Mouse (Mus musculus) kidney, adult 2 months (tissue): ENCODE measurements around the gene Adcy10. TPM values are rescaled to one million over a fixed set of nuclear protein-coding genes. Genes with fewer than 3 reads are reported as not detected.
A peak's percentile ranks its signal among the peaks of the same experiment; 100 is the strongest.

Source experiments
- DNase-seq: peaks from one replicate; pipeline ENCODE4 v3.0.0; 2021
- H3K27ac ChIP-seq: fragments of 200-500 bp; 2 replicates; pipeline ENCODE4 v1.5.1; 2012; ENCODE audit warnings: low read depth, low read length, control low read depth, inconsistent platforms; ENCODE audit not compliant: insufficient read depth
- H3K27me3 ChIP-seq: fragments of 200-500 bp; replicated peaks from 2 replicates; pipeline ENCODE4 v1.6.1; 2012; ENCODE audit warnings: mild to moderate bottlenecking, moderate library complexity, low read length, inconsistent platforms; ENCODE audit not compliant: control insufficient read depth, insufficient read depth
- H3K36me3 ChIP-seq: fragments of 200-500 bp; 2 replicates; pipeline ENCODE4 v1.6.1; 2012; ENCODE audit warnings: mild to moderate bottlenecking, moderate library complexity, low read length, inconsistent platforms; ENCODE audit not compliant: control insufficient read depth, insufficient read depth
- H3K4me1 ChIP-seq: fragments of 200-500 bp; 2 replicates; pipeline ENCODE4 v1.6.1; 2011; ENCODE audit warnings: low read length; ENCODE audit not compliant: control insufficient read depth, insufficient read depth
- H3K4me3 ChIP-seq: fragments of 200-500 bp; 2 replicates; pipeline ENCODE4 v1.5.1; 2011; ENCODE audit warnings: mild to moderate bottlenecking, low read depth, low read length, control low read depth; ENCODE audit not compliant: insufficient read depth
- CTCF ChIP-seq: fragments of 200-500 bp; conservative IDR thresholded peaks from 2 replicates; pipeline ENCODE4 v1.5.1; 2011; ENCODE audit warnings: low read depth, mild to moderate bottlenecking, control low read depth, low read length, moderate library complexity, mixed read lengths; ENCODE audit not compliant: insufficient read depth, insufficient read length
- POLR2A ChIP-seq: fragments of 200-500 bp; IDR thresholded peaks from one replicate; pipeline ENCODE4 v1.6.1; 2011; ENCODE audit warnings: low read depth, low read length, control low read depth
- WGBS: fragments of 180-500 bp; shearing (Covaris S2); methylation state at CpG from one replicate; pipeline ENCODE4 v1.1.7; 2018; 5-methylcytosine and 5-hydroxymethylcytosine counted together
- polyA plus RNA-seq: library from polyadenylated mRNA; depleted of rRNA; stranded (reverse); fragments of >200 nt; gene quantifications from 2 replicates; pipeline ENCODE4 v1.2.3, GENCODE M21; 2012

Adcy10 gene
- polyA plus RNA-seq, 1 experiment, result 0.39 TPM

GRCm38 (mm10) chr1:165576459-165577112 lies 91.6 kb downstream of the Adcy10 start:
- H3K4me3 ChIP-seq, result no peak overlapping the region

GRCm38 (mm10) chr1:165579332-165579731 lies 94.3 kb downstream of the Adcy10 start:
- H3K27me3 ChIP-seq, result no peaks in the 10 kb centered on the region
- no peaks in the 10 kb centered on the region for H3K36me3 ChIP-seq
- H3K27ac ChIP-seq, result no peak overlapping the region
- H3K4me1 ChIP-seq, result no peaks in the 10 kb centered on the region
- no peak overlapping the region for H3K4me3 ChIP-seq
- no peak for TF ChIP-seq POLR2A
- peak; percentile 32; the same call in 1 of the 2 replicates for TF ChIP-seq CTCF
- 61% methylated on average over 5 of the region's 5 CpGs for WGBS
- no peak for DNase-seq

More at GRCm38 (mm10) chr1:165576459-165577112, 91.6 kb downstream of the Adcy10 start:
- Histone ChIP-seq H3K27ac (no peak overlapping the region), H3K27me3 (no peaks in the 10 kb centered on the region), H3K36me3 (no peaks in the 10 kb centered on the region), H3K4me1 (no peaks in the 10 kb centered on the region)
- DNase-seq, result no peak
- WGBS, result 81% methylated on average over 9 of the region's 9 CpGs
- TF ChIP-seq CTCF (no peak), POLR2A (no peak)

- Histone ChIP-seq H3K4me3 (no peak overlapping the region), H3K4me1 (no peaks in the 10 kb centered on the region), H3K27ac (no peak overlapping the region)
Measured at GRCm38 (mm10) chr1:165581255-165581654, 96.3 kb downstream of the Adcy10 start.

DNA sequence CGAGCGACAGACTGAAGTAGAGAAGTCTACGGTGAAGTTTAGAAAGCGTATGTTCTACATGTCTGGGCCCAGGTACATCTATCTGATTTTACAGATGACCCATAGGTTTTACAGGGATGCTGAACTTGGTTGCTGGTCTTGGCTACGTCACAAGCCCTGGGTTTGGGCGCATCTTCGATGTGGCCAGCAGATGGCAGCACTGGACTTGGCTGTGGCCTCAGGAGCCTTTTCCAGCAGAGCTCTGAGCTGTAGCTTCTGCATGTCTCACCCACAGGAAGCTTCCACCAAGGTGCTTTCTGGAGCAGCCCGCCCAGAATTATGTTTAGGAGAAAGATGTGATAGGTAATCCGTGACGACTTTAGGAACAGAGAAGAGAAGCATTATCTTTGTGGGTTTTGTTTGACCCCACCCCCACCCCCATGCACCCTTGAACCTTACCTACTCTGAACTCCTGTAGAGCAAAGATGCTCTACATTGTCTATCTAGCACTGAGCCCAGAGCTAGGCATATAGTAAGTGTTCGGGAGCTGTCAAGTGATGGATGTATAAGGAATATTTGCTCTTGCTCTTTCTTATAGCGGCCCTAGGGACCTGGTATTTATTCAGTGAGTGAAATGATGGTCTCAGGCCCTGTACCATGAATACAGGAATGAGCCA lies 98.7 kb downstream of the Adcy10 start:
- no peak overlapping the region for H3K27ac ChIP-seq
- DNase-seq, result peak; percentile 93
- no peaks in the 10 kb centered on the region for H3K27me3 ChIP-seq
- no peaks in the 10 kb centered on the region for H3K36me3 ChIP-seq
- no peak overlapping the region for H3K4me3 ChIP-seq
- 0 out of 2 replicates have a peak, but pooled peaks cover 2% of the 10 kb centered on the region for H3K4me1 ChIP-seq
- WGBS, result 33% methylated on average over 12 of the region's 12 CpGs
- TF ChIP-seq CTCF (peak; percentile 99), POLR2A (no peak)

More at GRCm38 (mm10) chr1:165581255-165581654, 96.3 kb downstream of the Adcy10 start:
- no peak for TF ChIP-seq CTCF
- TF ChIP-seq POLR2A, result no peak
- no peak for DNase-seq
- 96% methylated on average over 3 of the region's 3 CpGs for WGBS
- H3K36me3 ChIP-seq, result no peaks in the 10 kb centered on the region
- H3K27me3 ChIP-seq, result no peaks in the 10 kb centered on the region

DNA sequence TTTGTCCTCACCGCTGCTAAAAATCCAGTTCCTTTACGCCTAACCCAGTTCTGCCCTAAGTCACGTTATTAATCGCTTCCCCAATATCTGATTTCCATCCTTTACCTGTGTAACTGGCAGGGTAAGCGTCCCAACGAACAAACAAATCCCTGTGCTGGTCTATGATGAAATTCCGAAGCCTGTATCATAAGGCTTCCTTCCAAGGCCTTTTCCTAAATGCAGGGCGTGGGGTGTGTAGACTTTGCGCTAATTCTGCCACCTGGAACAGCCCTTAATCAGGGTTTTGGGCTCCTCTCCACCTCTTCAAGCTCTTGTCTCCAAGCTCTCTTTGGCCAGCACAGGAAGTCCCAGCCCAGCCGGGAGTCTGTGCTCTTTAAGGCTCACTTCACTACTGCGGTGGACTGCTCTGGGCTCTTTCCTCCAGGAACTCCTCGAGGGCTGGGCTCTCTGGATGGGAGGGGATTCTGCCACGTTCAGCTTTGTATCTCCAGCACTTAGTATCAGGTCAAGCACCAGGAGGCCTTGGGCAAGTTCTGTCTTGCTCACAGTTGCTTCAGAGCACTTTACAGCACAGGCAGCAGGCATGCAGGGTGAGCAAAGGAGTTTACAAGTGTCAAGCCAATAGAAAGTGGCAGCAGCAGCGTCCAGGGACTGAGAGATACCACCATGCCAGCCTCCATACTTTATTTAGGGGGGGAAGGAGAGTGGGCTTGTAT lies 100.6 kb downstream of the Adcy10 start:
- H3K4me3 ChIP-seq, result no peak overlapping the region
- 0 out of 2 replicates have a peak, but pooled peaks cover 2% of the 10 kb centered on the region for H3K4me1 ChIP-seq
- DNase-seq, result peak; percentile 34
- TF ChIP-seq POLR2A, result no peak
- TF ChIP-seq CTCF, result no peak
- peak overlapping the region; percentile 12; the same call in 1 of the 2 replicates for H3K27ac ChIP-seq
- 72% methylated on average over 14 of the region's 14 CpGs for WGBS
- no peaks in the 10 kb centered on the region for H3K27me3 ChIP-seq
- no peaks in the 10 kb centered on the region for H3K36me3 ChIP-seq

- TF ChIP-seq CTCF, result no peak
- TF ChIP-seq POLR2A, result no peak
- Histone ChIP-seq H3K4me1 (0 out of 2 replicates have a peak, but pooled peaks cover 2% of the 10 kb centered on the region), H3K27ac (no peak overlapping the region), H3K36me3 (no peaks in the 10 kb centered on the region), H3K4me3 (no peak overlapping the region), H3K27me3 (no peaks in the 10 kb centered on the region)
- no peak for DNase-seq
- WGBS, result 93% methylated on average over 1 of the region's 1 CpGs
Measured at GRCm38 (mm10) chr1:165586366-165586765, 101.4 kb downstream of the Adcy10 start.

DNA sequence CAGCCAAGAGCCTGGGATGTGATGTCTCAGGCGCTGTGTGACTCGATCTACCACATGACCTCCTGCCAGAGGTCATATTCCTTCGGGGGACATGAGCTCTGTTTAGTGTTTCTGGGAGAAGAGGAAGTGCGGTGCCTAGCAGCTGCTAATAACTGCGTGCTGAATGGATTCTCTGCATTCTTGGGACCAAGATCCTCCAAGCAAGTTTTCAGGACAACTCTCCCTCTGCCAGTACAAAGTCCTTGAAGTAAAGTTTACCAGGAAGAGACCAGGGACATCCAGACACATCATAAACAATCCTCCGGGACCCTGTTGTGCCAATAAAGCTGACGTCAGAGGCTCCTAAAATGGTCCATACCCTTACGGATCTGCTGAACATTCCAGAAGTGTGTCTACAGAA lies 102.9 kb downstream of the Adcy10 start:
- no peak overlapping the region for H3K4me3 ChIP-seq
- TF ChIP-seq CTCF, result no peak
- no peak for TF ChIP-seq POLR2A
- DNase-seq, result peak; percentile 38

More for the DNA sequence above, 102.9 kb downstream of the Adcy10 start:
- no peaks in the 10 kb centered on the region for H3K27me3 ChIP-seq
- peak overlapping the region; percentile 43; the same call in 1 of the 2 replicates for H3K27ac ChIP-seq
- 0 out of 2 replicates have a peak, but pooled peaks cover 2% of the 10 kb centered on the region for H3K4me1 ChIP-seq
- no peaks in the 10 kb centered on the region for H3K36me3 ChIP-seq
- 32% methylated on average over 8 of the region's 8 CpGs for WGBS
